Mouse (Mus musculus) lung, adult 2 months (tissue): ENCODE data around the gene Borcs6. TPM values are rescaled to one million over a fixed set of nuclear protein-coding genes. Genes with fewer than 3 reads are reported as not detected.
"Not testable (repeated sequence)": the region's sequence is repeated elsewhere in the genome, so short reads cannot be mapped to it uniquely, and the experiment has no call there.

ENCODE experiments used
- DNase-seq: peaks from one replicate; pipeline ENCODE4 v3.0.0; 2022
- H3K4me1 ChIP-seq: fragments of 200-500 bp; 2 replicates; pipeline ENCODE4 v1.6.1; 2011; ENCODE audit warnings: low read length; ENCODE audit not compliant: control insufficient read depth, insufficient read depth
- H3K4me3 ChIP-seq: fragments of 200-500 bp; replicated peaks from 2 replicates; pipeline ENCODE3; 2011; ENCODE audit warnings: low read depth, mild to moderate bottlenecking, control low read depth, low read length; ENCODE audit errors: extremely low read depth
- CTCF ChIP-seq: fragments of 200-500 bp; IDR thresholded peaks from 2 replicates; pipeline ENCODE4 v1.5.1; 2011; ENCODE audit warnings: mild to moderate bottlenecking, low read length, control low read depth; ENCODE audit not compliant: insufficient read depth
- POLR2A ChIP-seq: fragments of 200-500 bp; IDR thresholded peaks from 2 replicates; pipeline ENCODE4 v1.6.1; 2011; ENCODE audit warnings: low read depth, mild to moderate bottlenecking, control low read depth, low read length, borderline replicate concordance; ENCODE audit errors: extremely low read depth
- WGBS: fragments of 180-500 bp; shearing (Covaris S2); methylation state at CpG from one replicate; pipeline ENCODE4 v1.1.7; 2018; 5-methylcytosine and 5-hydroxymethylcytosine counted together
- polyA plus RNA-seq: library from polyadenylated mRNA; depleted of rRNA; stranded (reverse); fragments of >200 nt; gene quantifications from 2 replicates; pipeline ENCODE4 v1.2.3, GENCODE M21; 2012

Borcs6 gene
- polyA plus RNA-seq, 1 experiment: 21.0 TPM

DNA sequence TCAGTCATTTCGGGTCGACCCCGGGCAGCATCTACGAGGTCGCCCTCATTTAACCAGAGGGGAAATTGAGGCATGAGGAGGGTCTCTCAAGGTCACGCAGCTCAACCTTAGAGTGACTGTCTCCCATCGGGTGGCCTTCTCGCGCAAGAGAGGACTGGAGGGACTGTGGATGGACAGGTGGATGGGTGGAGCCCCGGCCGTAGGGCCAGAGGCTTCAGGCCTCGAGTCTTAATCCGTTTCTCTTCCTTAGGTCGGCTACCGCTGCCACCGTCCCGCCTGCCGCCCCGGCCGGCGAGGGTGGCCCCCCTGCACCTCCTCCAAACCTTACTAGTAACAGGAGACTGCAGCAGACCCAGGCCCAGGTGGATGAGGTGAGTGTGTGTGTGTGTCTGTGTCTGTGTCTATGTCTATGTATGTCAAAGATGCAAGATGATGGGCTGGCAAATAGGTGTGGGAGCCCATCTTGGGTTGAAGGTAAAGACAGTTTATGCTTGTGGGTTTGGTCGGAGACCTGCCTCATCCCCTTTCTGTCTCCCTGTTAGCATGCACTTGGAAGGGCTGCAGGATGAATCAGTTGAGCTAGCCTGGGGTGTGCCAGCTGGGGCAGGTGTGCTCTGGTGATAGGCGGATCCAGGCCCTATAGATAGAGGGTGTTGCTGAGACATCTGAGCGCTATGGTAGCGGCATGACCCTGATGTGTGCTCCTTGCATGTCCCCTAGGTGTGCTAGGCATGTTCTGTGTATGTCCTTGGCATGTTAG lies 29.5 kb downstream of the Borcs6 start:
- Histone ChIP-seq H3K4me1 (peaks cover 11% of the 10 kb centered on the region), H3K4me3 (peak overlapping the region; percentile 99)
- DNase-seq: no peak
- 8% methylated on average over 25 of the region's 25 CpGs for WGBS
- TF ChIP-seq CTCF (no peak), POLR2A (0 out of 2 replicates have a peak, but pooled peaks have one; percentile 32)

DNA sequence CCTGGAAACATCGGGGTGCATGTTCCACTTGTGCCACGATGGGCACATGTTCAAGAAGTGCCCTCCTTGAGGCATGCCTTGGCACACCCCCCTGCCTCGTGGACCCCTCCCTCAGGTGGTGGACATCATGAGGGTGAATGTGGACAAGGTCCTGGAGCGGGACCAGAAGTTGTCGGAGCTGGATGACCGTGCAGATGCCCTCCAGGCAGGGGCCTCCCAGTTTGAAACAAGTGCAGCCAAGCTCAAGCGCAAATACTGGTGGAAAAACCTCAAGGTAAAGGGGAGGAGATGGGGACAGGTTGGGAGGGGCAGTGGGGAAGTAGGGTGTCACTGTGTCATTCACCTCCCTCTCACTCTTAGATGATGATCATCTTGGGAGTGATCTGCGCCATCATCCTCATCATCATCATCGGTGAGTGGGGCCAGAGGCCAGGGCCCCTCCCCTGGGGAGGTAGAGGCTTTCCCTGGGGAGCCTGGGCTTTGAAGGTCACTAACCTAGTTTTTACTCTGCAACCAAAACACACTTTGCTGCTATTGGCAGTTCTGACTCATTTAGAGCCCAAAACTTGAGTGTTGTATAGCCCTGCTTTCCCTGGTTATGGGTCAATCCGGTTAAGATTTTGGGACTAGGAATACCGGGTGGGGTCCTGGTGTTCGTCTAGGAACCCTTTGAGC lies 30.2 kb downstream of the Borcs6 start:
- peak overlapping the region; percentile 99 for H3K4me3 ChIP-seq
- no peak for DNase-seq
- peaks cover 11% of the 10 kb centered on the region for H3K4me1 ChIP-seq
- TF ChIP-seq CTCF (no peak), POLR2A (no peak)
- WGBS: 64% methylated on average over 12 of the region's 12 CpGs

DNA sequence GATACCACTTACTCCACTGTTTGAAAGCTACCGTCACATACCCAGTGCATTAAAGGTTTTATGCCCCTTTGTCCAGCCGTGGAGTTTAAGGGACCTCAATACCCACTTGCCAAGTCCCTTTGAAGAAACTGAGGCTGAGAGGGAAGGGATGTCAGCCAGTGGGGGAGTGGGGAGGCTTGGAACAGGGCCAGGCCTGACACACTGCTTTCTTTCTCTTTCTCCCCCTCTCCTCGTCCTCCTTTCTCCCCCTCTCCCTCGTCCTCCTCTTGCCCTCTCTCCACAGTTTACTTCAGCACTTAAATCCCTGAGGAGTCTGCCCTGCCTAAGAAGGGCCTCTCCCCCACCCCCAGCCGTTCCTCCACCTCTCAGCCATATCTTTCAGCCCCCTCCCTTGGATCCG lies 30.9 kb downstream of the Borcs6 start:
- no peak for DNase-seq
- WGBS: 46% methylated on average over 6 of the region's 6 CpGs
- no peak for TF ChIP-seq CTCF
- TF ChIP-seq POLR2A: no peak
- peaks cover 11% of the 10 kb centered on the region for H3K4me1 ChIP-seq
- no peak overlapping the region for H3K4me3 ChIP-seq

DNA sequence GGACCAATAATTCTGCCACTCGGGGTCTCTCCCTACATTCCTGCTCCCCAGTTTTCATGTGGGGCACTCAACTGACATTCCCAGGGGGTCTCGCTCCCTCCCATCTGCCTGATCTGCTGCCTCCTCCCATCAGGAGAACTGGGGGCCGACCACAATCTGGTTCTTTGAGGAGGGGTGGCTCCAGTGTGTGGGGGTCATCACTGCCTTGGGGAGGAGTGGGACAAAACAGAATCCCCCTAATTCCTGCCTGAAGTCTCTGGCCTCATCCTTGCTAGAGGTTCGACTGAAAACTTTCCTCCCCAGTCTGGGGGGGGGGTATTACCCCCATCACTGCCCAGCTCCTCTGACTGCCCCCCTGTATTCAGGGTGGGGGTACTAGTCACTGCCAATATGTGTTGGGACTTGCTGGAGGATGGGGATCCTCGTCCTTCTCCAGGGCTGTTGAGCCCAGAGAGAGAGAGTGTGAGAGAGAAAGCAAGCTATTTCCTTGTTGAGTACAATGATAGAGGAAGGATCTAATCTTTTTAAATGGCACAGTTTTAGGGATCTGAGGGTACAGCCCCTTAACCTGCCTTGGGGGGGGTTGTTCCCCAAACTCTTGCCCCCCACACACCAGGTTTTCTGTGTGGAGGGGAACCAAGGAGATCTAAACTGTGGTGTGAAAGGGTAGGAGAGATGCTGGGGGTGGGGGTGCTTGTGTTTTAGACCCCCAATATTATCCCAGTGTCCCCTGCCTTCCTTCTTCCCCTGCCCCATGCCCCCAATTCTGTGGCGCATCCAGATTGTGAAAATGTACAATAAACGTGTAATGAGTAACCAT lies 32.3 kb downstream of the Borcs6 start:
- TF ChIP-seq POLR2A (no peak), CTCF (no peak)
- Histone ChIP-seq H3K4me3 (no peak overlapping the region), H3K4me1 (peaks cover 11% of the 10 kb centered on the region)
- whole genome bisulfite sequencing: 58% methylated on average over 7 of the region's 7 CpGs
- DNase-seq: no peak

DNA sequence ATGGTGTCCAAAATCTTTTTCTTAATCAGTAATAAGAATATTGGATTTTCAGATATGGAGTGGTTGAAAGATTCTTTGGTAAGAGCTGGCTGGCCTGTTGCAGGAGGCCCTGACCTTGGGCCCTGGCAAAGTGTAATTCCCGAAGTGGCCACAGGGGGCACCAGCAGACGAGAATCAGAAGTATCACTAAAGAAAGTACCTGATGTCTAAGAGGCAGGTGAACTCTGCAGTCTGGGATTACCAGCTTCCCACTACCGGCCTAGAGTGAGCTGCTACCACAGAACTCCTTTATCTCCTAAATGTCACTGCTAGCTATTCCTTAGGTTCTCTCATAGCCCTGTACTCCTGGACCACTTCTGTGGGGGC lies 32.9 kb downstream of the Borcs6 start:
- peak; percentile 93 for DNase-seq
- TF ChIP-seq CTCF (peak; percentile 85), POLR2A (0 out of 2 replicates have a peak, but pooled peaks have one; percentile 17)
- Histone ChIP-seq H3K4me3 (no peak overlapping the region), H3K4me1 (peaks cover 11% of the 10 kb centered on the region)
- WGBS: 9% methylated on average over 3 of the region's 3 CpGs

DNA sequence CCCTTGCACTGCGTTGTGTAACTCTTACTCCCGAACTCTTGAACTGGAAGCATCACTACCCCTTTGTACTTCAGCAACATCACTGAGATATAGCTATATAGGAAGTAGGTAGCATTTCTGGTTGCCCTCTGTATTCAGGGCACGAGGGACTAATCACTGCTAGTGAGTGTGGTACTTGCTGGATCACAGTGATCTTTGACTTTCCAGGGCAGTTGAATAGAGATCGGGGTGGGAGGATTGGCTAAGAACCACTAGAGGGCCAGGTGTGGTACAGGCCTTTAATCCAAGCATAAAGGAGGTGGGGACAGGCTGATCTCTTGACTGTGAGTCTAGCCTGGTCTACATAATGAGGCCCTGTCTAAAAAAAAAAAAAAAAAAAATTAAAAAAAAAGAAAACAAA lies 33.4 kb downstream of the Borcs6 start:
- no peak for DNase-seq
- Histone ChIP-seq H3K4me1 (peaks cover 14% of the 10 kb centered on the region), H3K4me3 (no peak overlapping the region)
- 78% methylated on average over 4 of the region's 4 CpGs for WGBS
- TF ChIP-seq POLR2A (no peak), CTCF (no peak)

DNA sequence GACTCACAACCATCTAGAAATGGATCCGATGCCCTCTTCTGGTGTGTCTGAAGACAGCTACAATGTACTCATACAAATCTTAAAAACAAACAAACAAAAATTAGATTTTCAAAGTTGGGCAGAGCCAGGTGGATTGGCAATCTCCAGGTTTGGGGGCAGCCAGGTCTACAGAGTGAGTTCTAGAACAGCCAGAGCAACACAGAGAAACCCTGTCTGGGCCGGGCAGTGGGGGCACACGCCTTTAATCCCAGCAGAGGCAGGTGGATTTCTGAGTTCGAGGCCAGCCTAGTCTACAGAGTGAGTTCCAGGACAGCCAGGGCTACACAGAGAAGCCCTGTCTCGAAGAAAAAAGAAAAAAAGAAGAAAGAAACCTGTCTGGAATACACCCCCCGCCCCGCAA lies 34.3 kb downstream of the Borcs6 start:
- peaks cover 21% of the 10 kb centered on the region for H3K4me1 ChIP-seq
- DNase-seq, H3K4me3 ChIP-seq: not testable (repeated sequence)
- 87% methylated on average over 7 of the region's 7 CpGs for WGBS

DNA sequence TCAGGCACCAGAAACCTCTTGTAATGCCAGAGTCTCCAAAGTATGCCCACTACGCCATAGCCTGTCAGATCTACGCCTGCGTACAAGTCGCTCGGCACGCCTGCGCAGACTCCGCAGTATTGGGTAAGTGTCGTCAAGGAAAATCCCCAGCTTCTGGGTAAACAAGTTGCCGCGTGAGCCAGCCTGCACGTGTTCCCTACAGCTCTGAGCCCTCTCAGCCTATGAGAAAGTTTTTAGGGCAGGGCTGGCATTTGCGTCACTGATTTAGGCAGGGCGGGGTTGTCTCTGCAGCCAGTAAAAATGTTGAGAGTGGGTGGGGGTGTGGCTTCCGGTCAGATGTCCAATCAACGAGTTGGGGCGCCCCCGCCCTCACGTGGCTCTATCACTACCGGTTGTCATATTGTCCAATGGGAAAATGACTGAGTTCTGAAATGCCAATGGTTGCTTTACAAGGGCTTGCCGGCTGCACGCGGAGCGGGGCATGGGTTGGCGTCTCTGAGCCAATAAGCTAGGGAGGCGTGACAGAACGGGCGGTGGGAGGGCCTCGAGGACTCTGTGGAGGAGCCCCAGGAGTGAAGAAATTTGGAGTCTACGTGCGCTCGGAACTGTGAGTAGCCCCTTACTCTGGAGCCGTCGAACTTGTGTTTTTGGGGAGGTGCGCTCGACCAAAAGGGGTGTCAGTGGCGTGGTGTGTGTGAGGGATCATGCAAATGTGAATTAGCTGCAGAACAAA lies 35.3 kb downstream of the Borcs6 start, which contains the start of gene Per1:
Gene Per1 (plus strand): TSS at position 521 of the 733 bp plus-strand sequence.
- TF ChIP-seq CTCF: no peak
- peak; percentile 99 for TF ChIP-seq POLR2A
- Histone ChIP-seq H3K4me1 (peaks cover 14% of the 10 kb centered on the region), H3K4me3 (peak within 1 kb of the TSS; percentile 91)
- peak; percentile 99 for DNase-seq
- under 1% methylated on average over 37 of the region's 37 CpGs for WGBS
